Mouse (Mus musculus): ENCODE results near the gene Pde3a.

GRCm38 (mm10) chr6:141448886-141449285 is 199.8 kb downstream of the Pde3a start:
- TF ChIP-seq MAX (IDR thresholded peaks at IDR 0.05) (no peak), CTCF (IDR thresholded peaks at IDR 0.05; ENCODE audit: control insufficient read depth, insufficient read depth, insufficient read length) (no peak), MYOD1 (IDR thresholded peaks at IDR 0.05; ENCODE audit: control insufficient read depth, insufficient read length, low read depth) (no peak), USF1 (IDR thresholded peaks at IDR 0.05; ENCODE audit: low read depth) (no peak)
